Mouse (Mus musculus) intestine, postnatal 0 days (tissue): Measurements from ENCODE around the gene Spc25. TPM values are rescaled to one million over a fixed set of nuclear protein-coding genes. Genes with fewer than 3 reads are reported as not detected.

ENCODE experiments used
- ATAC-seq: fragments of 200-750 bp; cut with Nextera tagmentation; 2 replicates; pipeline ENCODE4 v1.8.0; 2017; ENCODE audit warnings: mild to moderate bottlenecking, moderate TSS enrichment, moderate library complexity
- H3K27ac ChIP-seq: fragments of 300-500 bp; sonication (generic); 2 replicates; pipeline ENCODE4 v1.5.1; 2014; ENCODE audit warnings: mild to moderate bottlenecking, low read depth, low read length, moderate library complexity
- H3K27me3 ChIP-seq: fragments of 300-500 bp; sonication (generic); replicated peaks from 2 replicates; pipeline ENCODE4 v1.6.1; 2014; ENCODE audit warnings: low read length, mixed read lengths; ENCODE audit not compliant: control insufficient read depth, insufficient read depth
- H3K36me3 ChIP-seq: fragments of 300-500 bp; sonication (generic); 2 replicates; pipeline ENCODE4 v1.6.1; 2014; ENCODE audit warnings: mild to moderate bottlenecking, moderate library complexity; ENCODE audit not compliant: control insufficient read depth, insufficient read depth
- H3K4me1 ChIP-seq: fragments of 300-500 bp; sonication (generic); replicated peaks from 2 replicates; pipeline ENCODE4 v1.6.1; 2014; ENCODE audit warnings: antibody characterized with exemption, low read length, mixed read lengths; ENCODE audit not compliant: control insufficient read depth, insufficient read depth
- H3K4me2 ChIP-seq: fragments of 300-500 bp; sonication (generic); replicated peaks from 2 replicates; pipeline ENCODE4 v1.6.1; 2014; ENCODE audit warnings: low read depth, mild to moderate bottlenecking, moderate library complexity
- H3K4me3 ChIP-seq: fragments of 300-500 bp; sonication (generic); 2 replicates; pipeline ENCODE4 v1.5.1; 2014; ENCODE audit warnings: low read depth, low read length
- H3K9ac ChIP-seq: fragments of 300-500 bp; sonication (generic); 2 replicates; pipeline ENCODE4 v1.6.1; 2014; ENCODE audit warnings: mild to moderate bottlenecking, low read depth, low read length
- H3K9me3 ChIP-seq: fragments of 300-500 bp; sonication (generic); 2 replicates; pipeline ENCODE4 v1.6.1; 2016; ENCODE audit warnings: mixed run types; ENCODE audit not compliant: control insufficient read depth
- CTCF ChIP-seq: sonication (generic); IDR thresholded peaks from 2 replicates; pipeline ENCODE4 v1.5.1; 2016; ENCODE audit warnings: low read depth, mild to moderate bottlenecking, control low read depth, antibody characterized with exemption, moderate library complexity
- whole genome bisulfite sequencing: fragments of 180-500 bp; shearing (Covaris S2); extraction: QIAGEN DNeasy Blood & Tissue Kit; methylation state at CpG from one replicate; pipeline ENCODE4 v1.1.7; 2014; 5-methylcytosine and 5-hydroxymethylcytosine counted together
- polyA plus RNA-seq: library from polyadenylated mRNA; unstranded; fragments of >200 nt; fragmentation: Nextera tagmentation; extraction: Ambion mirVana; gene quantifications from 2 replicates; pipeline ENCODE4 v1.2.1, GENCODE M21; 2015

Spc25 gene
- polyA plus RNA-seq, 1 experiment from 2014 or later = 47.8 TPM

GRCm38 (mm10) chr2:69232101-69232500, 26.1 kb upstream of the Spc25 start:
- no peaks in the 10 kb centered on the region for H3K27me3 ChIP-seq
- ATAC-seq = no peak
- H3K9ac ChIP-seq = no peak overlapping the region
- H3K27ac ChIP-seq = no peak overlapping the region
- no peaks in the 10 kb centered on the region for H3K9me3 ChIP-seq
- no peak overlapping the region for H3K4me3 ChIP-seq
- no peaks in the 10 kb centered on the region; the same call in 1 of the 2 replicates for H3K4me1 ChIP-seq
- no peak for TF ChIP-seq CTCF
- no peak overlapping the region for H3K4me2 ChIP-seq
- no peaks in the 10 kb centered on the region for H3K36me3 ChIP-seq

- no peak for TF ChIP-seq CTCF
- WGBS = 33% methylated on average over 2 of the region's 2 CpGs
- ATAC-seq = peak; percentile 69
- no peak overlapping the region for H3K4me2 ChIP-seq
- H3K9ac ChIP-seq = no peak overlapping the region
- H3K4me3 ChIP-seq = no peak overlapping the region
- H3K36me3 ChIP-seq = no peaks in the 10 kb centered on the region
- H3K27ac ChIP-seq = no peak overlapping the region
- no peaks in the 10 kb centered on the region for H3K9me3 ChIP-seq
- no peaks in the 10 kb centered on the region; the same call in 1 of the 2 replicates for H3K4me1 ChIP-seq
- no peaks in the 10 kb centered on the region for H3K27me3 ChIP-seq
These were observed 24.1 kb upstream of the Spc25 start for GRCm38 (mm10) chr2:69230137-69230536.

GRCm38 (mm10) chr2:69228635-69229034, 22.6 kb upstream of the Spc25 start:
- no peak for TF ChIP-seq CTCF
- 92% methylated on average over 6 of the region's 6 CpGs for WGBS

GRCm38 (mm10) chr2:69226876-69227275, 20.9 kb upstream of the Spc25 start:
- TF ChIP-seq CTCF = no peak
- H3K4me1 ChIP-seq = no peaks in the 10 kb centered on the region; the same call in 1 of the 2 replicates
- no peak overlapping the region for H3K27ac ChIP-seq
- no peak overlapping the region for H3K4me2 ChIP-seq
- H3K27me3 ChIP-seq = no peaks in the 10 kb centered on the region
- no peaks in the 10 kb centered on the region for H3K9me3 ChIP-seq
- H3K9ac ChIP-seq = no peak overlapping the region
- H3K36me3 ChIP-seq = no peaks in the 10 kb centered on the region
- no peak overlapping the region for H3K4me3 ChIP-seq
- no peak for ATAC-seq
- WGBS = 88% methylated on average over 9 of the region's 9 CpGs

More at GRCm38 (mm10) chr2:69228635-69229034, 22.6 kb upstream of the Spc25 start:
- Histone ChIP-seq H3K9ac (no peak overlapping the region), H3K27me3 (no peaks in the 10 kb centered on the region), H3K9me3 (no peaks in the 10 kb centered on the region), H3K4me1 (no peaks in the 10 kb centered on the region; the same call in 1 of the 2 replicates), H3K36me3 (no peaks in the 10 kb centered on the region), H3K4me3 (no peak overlapping the region), H3K4me2 (no peak overlapping the region), H3K27ac (no peak overlapping the region)
- no peak for ATAC-seq

GRCm38 (mm10) chr2:69224724-69225123, 18.7 kb upstream of the Spc25 start:
- H3K27me3 ChIP-seq = no peaks in the 10 kb centered on the region
- no peaks in the 10 kb centered on the region; the same call in 1 of the 2 replicates for H3K4me1 ChIP-seq
- H3K4me2 ChIP-seq = no peak overlapping the region
- H3K27ac ChIP-seq = no peak overlapping the region
- no peak for ATAC-seq
- H3K9ac ChIP-seq = no peak overlapping the region
- no peaks in the 10 kb centered on the region for H3K9me3 ChIP-seq
- no peaks in the 10 kb centered on the region for H3K36me3 ChIP-seq
- TF ChIP-seq CTCF = no peak
- 49% methylated on average over 2 of the region's 2 CpGs for WGBS
- H3K4me3 ChIP-seq = no peak overlapping the region

DNA sequence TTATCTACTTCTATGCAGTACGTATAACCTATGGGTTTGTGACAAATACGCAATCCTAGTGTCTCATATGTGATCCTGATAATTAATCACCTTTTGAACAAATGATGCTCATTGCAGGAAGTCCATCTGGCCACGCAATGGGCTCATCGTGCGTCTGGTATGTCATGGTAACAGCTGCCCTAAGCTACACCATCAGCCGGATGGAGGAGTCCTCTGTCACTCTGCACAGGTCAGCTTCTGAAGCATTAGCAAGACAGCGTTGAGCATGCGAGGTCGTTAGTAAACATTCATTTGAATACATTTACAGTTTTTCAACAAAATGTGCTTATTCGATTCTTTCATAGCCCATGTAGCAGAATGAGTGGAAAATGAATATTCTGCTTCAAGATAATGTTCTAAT, 16.8 kb upstream of the Spc25 start:
- Histone ChIP-seq H3K4me3 (no peak overlapping the region), H3K9me3 (no peaks in the 10 kb centered on the region), H3K27me3 (no peaks in the 10 kb centered on the region), H3K4me1 (no peaks in the 10 kb centered on the region; the same call in 1 of the 2 replicates), H3K36me3 (no peaks in the 10 kb centered on the region), H3K9ac (no peak overlapping the region), H3K27ac (no peak overlapping the region), H3K4me2 (no peak overlapping the region)
- TF ChIP-seq CTCF = no peak
- no peak for ATAC-seq
- 86% methylated on average over 10 of the region's 10 CpGs for WGBS
